Mouse (Mus musculus): ENCODE measurements at regions not wholly inside any gene's neighbourhood (a gene's known extent, or its start where the extent isn't known, plus 50 kb on each side); places are given as distances from the start of the nearest gene placed in this dataset.

GRCm38 (mm10) chr13:5714191-5714591, 147.1 kb upstream of the Klf6 start:
- DNase-seq (ENCODE audit: low read depth, low spot score) = peak; percentile 29

DNA sequence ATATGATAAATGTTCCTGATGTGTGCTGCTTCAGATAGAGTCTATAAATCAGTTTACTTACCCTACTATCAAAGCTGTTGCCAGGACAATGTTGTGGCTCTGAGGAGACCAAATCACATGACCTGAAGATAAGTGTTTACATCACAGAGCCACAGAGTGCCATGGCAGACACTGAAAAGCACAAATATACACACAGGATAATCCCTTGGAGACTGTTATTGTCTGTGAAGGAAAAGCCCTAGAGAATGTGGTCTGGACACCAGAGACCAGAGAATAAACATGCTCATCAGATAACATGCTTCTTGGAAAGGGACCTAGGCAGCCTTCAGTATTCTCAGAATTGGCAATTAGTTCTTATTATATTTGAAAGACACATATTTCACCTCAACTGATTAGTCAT, 146.5 kb upstream of the Klf6 start:
- no peak for DNase-seq (ENCODE audit: low read depth, low spot score)

GRCm38 (mm10) chr13:5716749-5717148, 144.5 kb upstream of the Klf6 start:
- no peak for DNase-seq (ENCODE audit: low read depth, low spot score)

DNA sequence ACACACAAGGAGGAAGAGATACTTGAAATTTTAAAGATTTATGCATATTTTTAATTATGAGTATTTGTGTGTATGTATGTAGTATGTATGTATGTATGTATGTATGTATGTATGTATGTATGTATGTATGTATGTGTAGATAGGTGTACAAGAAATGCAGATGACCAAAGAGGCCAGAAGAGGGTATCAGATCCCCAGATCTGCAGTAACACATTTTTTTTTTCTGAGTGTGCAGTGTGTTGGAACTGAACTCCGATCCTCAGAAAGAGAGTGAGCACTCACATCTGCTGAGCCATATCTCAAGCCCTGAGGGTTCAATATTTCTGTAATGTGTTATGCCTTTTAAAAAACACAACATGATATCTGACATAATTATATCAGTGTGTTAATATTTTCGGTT, 138.0 kb upstream of the Klf6 start:
- no peak for DNase-seq (ENCODE audit: low read depth, low spot score)

DNA sequence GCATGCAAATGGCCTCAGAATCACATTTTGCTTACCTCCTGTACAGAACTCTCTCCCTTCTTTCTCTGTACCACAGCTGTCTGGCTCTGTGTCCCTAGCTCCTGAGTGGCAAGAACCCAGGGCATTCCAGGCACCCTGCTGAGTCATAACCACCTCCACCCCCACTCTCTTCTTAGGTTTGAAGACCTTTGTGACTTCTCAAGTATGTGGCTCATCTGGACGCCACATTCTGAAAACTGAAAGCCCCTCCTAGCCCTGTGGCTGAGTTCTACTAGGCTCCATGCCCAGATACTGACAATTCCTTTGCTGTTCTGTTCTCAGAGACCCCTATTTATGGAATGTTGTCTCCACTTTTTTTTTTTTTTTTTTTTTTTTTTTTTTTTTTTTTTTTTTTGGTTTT, 136.9 kb upstream of the Klf6 start:
- no peak for DNase-seq (ENCODE audit: low read depth, low spot score)

GRCm38 (mm10) chr13:5725984-5726383, 135.3 kb upstream of the Klf6 start:
- no peak for DNase-seq (ENCODE audit: low read depth, low spot score)

DNA sequence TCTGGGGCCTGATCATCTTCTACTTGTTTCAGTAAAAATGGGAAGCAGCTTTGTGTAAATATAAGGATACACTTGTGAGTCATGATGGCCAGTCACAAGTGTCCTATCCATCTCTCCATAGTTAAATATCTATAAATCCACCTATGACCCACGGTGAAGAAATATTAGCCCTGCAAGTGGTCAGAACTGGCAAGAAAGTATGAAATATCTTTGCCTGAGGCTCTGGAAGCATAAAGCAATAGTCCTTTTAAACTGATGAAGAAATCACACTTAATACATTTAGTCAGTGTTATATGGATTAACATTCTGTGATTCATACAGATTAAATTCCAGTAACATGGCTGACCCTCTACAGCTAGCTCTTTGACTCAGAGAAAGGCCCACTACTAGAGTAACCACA, 134.8 kb upstream of the Klf6 start:
- no peak for DNase-seq (ENCODE audit: low read depth, low spot score)

DNA sequence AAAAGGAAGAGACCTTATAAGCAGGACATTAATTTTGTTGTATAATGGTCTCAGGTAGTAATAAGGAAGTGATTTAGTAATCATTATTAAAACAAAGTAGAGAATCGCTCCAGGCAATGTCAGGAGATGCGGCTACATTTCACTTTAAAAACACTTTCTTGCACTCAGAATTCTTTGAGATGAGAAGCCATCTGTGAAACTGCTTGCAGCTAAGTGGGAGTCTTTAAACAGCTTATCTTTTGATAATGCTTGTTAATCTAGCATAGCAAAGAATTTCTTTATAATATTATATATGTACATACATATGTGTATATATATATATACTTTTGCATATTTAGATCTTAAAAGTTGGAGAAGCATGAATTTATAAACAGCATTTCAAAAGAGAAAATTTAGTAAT, 133.1 kb upstream of the Klf6 start:
- DNase-seq (ENCODE audit: low read depth, low spot score) = peak; percentile 18

DNA sequence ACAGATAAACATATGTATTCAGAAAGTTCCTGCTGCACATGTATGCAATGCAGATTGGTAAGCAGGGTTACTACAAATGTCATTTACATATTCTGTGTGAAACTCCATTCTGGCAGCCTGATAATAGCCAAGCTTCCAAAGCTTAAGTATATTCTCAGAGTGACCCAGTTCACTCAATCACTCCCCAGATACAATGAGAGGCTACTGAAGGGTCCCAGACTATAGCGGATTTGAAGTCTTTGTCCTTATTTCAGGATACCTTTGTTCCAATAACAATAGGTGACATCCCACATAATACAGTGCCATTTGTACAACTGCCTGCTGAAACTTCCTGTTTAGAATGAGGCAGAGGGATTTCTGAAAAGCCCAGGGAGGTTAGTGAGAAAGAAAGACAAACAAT, 132.5 kb upstream of the Klf6 start:
- no peak for DNase-seq (ENCODE audit: low read depth, low spot score)

DNA sequence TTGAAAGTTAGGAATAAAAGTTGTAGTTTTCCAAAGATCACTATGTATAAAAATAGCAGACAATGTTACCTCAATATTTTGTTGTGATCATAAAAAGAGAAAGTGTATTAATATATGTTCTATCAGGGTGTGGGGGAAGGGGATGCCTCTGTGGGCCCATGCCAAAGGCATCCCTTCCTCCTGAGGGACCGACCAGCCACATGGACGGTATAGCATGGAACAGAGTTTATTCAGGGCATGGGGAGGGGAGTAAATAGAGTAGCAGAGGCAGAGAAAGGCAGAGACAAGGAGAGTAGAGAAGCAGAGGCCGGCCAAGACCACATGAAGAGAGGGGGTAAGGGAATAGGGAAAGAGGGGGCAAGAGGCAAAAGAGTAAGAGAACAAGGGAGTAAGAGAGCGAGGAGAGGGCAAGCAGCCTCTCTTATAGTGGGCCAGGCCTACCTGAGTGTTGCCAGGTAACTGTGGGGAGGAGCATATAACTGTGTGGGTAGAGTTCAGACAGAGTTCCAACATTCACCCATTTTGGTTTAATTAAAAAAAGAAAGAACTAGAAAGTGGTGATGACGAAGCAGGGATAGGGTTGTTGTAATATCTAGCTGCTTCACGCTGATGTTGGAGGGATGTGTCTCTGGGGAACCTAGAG, 131.7 kb upstream of the Klf6 start:
- DNase-seq (ENCODE audit: low read depth, low spot score) = no peak

GRCm38 (mm10) chr13:5732206-5732605, 129.1 kb upstream of the Klf6 start:
- DNase-seq (ENCODE audit: low read depth, low spot score) = no peak

- no peak for DNase-seq (ENCODE audit: low read depth, low spot score)
Measured at GRCm38 (mm10) chr13:5735027-5735624, 126.2 kb upstream of the Klf6 start.

DNA sequence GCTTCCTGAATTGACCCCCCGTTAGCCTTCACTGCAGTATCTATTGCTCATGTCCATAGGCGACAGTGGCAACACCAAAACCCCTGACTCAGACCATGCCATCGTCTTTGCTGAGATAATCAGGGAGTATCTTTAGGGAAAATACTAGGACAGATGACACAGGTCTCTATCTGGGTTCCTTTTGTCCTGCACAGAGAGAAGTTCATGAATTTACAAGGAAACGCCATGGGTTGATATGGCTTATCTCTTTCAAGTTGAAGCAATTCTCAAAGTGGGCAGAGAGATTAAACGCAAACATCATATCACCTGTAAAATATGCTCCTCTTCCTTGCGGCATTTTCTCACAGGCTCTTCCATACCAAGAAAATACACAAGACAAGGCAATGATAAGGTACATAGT, 124.8 kb upstream of the Klf6 start:
- DNase-seq (ENCODE audit: low read depth, low spot score) = no peak

DNA sequence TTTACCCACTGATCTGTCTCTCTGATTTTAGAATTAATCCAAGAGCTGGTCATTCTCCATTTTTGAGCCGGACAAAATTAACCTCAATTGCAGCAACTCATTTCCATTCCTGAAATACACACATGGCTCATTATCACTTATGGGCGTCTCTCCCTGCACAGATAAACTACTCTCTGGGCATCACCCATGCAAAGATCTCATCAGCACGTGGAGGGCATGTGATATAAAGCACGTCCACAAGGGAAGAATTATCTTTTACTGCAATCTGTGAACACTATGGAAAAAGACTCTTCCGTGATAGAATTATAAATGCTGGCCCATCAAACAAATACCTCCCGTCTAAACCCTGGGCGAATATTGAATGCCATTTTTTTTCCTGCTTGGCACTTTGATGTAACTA, 124.1 kb upstream of the Klf6 start:
- no peak for DNase-seq (ENCODE audit: low read depth, low spot score)

GRCm38 (mm10) chr13:5740805-5741204, 120.5 kb upstream of the Klf6 start:
- no peak for DNase-seq (ENCODE audit: low read depth, low spot score)

DNA sequence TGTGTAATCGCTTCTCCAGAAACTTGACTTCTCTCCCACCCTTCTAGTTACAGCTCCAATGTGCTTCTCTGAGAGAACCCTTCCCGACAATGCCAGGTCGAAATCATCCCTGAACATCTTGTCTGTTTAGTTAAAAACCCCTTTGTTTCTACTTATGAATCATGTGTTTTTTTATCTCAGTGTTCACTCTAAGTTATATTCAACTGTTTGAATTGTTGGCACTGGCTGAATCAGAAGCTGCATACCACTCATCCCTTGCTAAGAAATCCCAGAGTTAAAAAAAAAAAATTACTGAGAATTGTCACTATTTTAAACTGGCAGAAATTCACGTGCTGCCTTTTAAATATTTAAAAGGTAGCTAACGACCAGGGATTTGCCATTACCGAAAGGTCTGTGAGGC, 116.3 kb upstream of the Klf6 start:
- DNase-seq (ENCODE audit: low read depth, low spot score) = no peak

DNA sequence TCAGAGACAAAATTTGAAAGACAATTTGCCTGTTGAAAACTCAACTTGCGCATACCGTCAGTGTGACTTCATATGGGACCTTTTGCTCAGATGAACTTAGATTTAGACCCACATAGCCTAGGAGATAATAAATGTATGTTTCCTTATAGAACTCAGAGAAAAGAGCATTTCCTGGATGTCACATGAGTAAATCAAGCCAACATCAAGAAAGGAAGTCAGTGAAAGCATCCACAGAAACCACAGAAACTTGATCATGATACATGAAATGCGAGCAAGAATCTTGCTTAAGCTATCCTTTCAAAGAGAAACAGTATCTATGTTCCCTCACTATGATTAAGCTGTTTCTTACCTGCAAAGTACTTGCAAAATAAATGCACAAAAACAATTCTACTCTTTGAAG, 104.1 kb upstream of the Klf6 start:
- DNase-seq (ENCODE audit: low read depth, low spot score) = no peak

GRCm38 (mm10) chr13:5757963-5758362, 103.3 kb upstream of the Klf6 start:
- DNase-seq (ENCODE audit: low read depth, low spot score) = no peak

DNA sequence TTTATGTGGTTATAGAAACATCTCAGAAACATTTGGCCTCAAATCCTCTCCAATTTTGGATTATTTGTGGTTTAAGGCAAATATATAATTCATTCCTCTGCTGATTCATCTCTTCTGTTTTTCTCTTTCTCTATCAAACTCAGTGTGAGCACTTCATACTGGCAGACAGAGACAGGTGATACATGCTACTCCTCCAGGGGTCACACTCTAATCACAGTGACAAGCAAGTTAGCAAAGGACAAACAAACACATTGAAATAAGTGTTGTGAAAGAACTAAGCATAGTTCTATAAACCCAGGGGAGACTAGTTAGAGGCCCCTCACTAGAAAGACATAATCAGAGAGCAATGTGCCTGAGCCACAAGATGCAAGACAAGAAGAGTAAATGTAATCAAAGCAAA, 101.3 kb upstream of the Klf6 start:
- no peak for DNase-seq (ENCODE audit: low read depth, low spot score)

- no peak for DNase-seq (ENCODE audit: low read depth, low spot score)
Measured at GRCm38 (mm10) chr13:5766394-5766793, 94.9 kb upstream of the Klf6 start.

DNA sequence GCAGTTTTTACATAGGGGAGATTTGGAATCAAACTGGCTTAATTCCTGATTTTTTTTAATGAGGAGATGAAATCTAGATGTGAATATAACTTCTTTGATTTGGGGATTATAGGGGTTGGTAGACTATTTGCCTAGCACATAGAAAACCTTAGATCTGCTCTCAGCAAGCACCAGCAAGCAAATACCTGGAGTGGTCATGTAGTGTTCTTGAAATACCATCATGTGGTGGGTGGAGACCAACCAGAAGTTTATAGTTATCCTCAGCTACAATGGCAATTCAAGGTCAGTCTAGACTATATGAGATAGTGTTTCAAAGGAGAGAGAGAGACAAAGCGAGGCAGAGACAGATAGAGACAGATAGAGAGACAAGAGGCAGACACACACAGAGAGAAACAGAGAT, 94.1 kb upstream of the Klf6 start:
- DNase-seq (ENCODE audit: low read depth, low spot score) = no peak

DNA sequence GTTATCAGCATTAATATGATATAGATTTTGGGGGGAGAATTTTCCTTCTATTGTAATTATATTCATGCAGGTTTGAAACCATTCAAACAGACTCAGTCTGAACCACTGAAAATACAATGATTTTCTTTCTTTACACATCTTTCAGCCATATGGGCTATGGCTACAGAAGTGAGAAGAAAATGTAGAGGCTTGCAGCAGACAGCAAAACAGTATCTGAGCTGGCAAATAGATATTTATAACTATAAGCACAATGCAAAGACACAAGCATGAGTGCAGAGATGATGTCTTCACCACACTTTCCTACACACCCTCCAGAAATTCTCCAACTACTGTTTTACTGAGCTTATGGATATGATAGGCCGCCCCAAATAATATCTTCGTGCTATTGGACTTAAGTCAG, 92.6 kb upstream of the Klf6 start:
- peak; percentile 24 for DNase-seq (ENCODE audit: low read depth, low spot score)

GRCm38 (mm10) chr13:5769283-5770260, 91.7 kb upstream of the Klf6 start:
- no peak for DNase-seq (ENCODE audit: low read depth, low spot score)
